Mouse (Mus musculus): Measurements from ENCODE around the gene Gm10964. TPM values are rescaled to one million over a fixed set of nuclear protein-coding genes. Genes with fewer than 3 reads are reported as not detected.

Gene Gm10964
- total and polyA plus RNA-seq, 2 experiments from 2014 or later = not detected

- H3K4me1 ChIP-seq (ENCODE audit: insufficient read depth) = no peaks in the 10 kb centered on the region
- TF ChIP-seq CTCF (IDR thresholded peaks at IDR 0.05; ENCODE audit: low read depth) = 0 out of 2 replicates have a peak, but pooled peaks have one; percentile 4
- no peak overlapping the region for H3K9ac ChIP-seq
- ATAC-seq = no peak
- H3K9me3 ChIP-seq (ENCODE audit: low read length) = no peaks in the 10 kb centered on the region
- H3K27ac ChIP-seq (ENCODE audit: low read depth, low read length) = no peak overlapping the region
- no peaks in the 10 kb centered on the region for H3K27me3 ChIP-seq (ENCODE audit: insufficient read depth, low read length)
- no peak overlapping the region for H3K4me2 ChIP-seq (ENCODE audit: low read depth)
- no peaks in the 10 kb centered on the region for H3K36me3 ChIP-seq (ENCODE audit: insufficient read depth)
- no peak overlapping the region for H3K4me3 ChIP-seq (ENCODE audit: low read depth, low read length)
- DNase-seq = no peak
- WGBS = 45% methylated on average over 3 of the region's 3 CpGs
Measured at GRCm38 (mm10) chr3:103724137-103724536, 15.0 kb upstream of the Gm10964 start.

GRCm38 (mm10) chr3:103726642-103727041, 12.5 kb upstream of the Gm10964 start:
- ATAC-seq (no peak), DNase-seq (no peak)
- H3K27me3 ChIP-seq (ENCODE audit: insufficient read depth, low read length) = no peaks in the 10 kb centered on the region
- no peak overlapping the region for H3K4me2 ChIP-seq (ENCODE audit: low read depth)
- no peak for TF ChIP-seq CTCF (IDR thresholded peaks at IDR 0.05; ENCODE audit: low read depth)
- WGBS = 50% methylated on average over 3 of the region's 3 CpGs
- no peak overlapping the region for H3K9ac ChIP-seq
- no peak overlapping the region for H3K27ac ChIP-seq (ENCODE audit: low read depth, low read length)
- H3K36me3 ChIP-seq (ENCODE audit: insufficient read depth) = no peaks in the 10 kb centered on the region
- no peaks in the 10 kb centered on the region for H3K4me1 ChIP-seq (ENCODE audit: insufficient read depth)
- no peak overlapping the region for H3K4me3 ChIP-seq (ENCODE audit: low read depth, low read length)
- no peaks in the 10 kb centered on the region for H3K9me3 ChIP-seq (ENCODE audit: low read length)

GRCm38 (mm10) chr3:103727813-103728326, 11.3 kb upstream of the Gm10964 start:
- no peaks in the 10 kb centered on the region for H3K4me1 ChIP-seq (ENCODE audit: insufficient read depth)
- no peaks in the 10 kb centered on the region for H3K9me3 ChIP-seq (ENCODE audit: low read length)
- H3K27ac ChIP-seq (ENCODE audit: low read depth, low read length) = no peak overlapping the region
- ATAC-seq (no peak), DNase-seq (no peak)
- no peak for TF ChIP-seq CTCF (IDR thresholded peaks at IDR 0.05; ENCODE audit: low read depth)
- no peak overlapping the region for H3K9ac ChIP-seq
- H3K27me3 ChIP-seq (ENCODE audit: insufficient read depth, low read length) = no peaks in the 10 kb centered on the region
- H3K4me2 ChIP-seq (ENCODE audit: low read depth) = no peak overlapping the region
- 48% methylated on average over 2 of the region's 2 CpGs for WGBS
- H3K4me3 ChIP-seq (ENCODE audit: low read depth, low read length) = no peak overlapping the region
- H3K36me3 ChIP-seq (ENCODE audit: insufficient read depth) = no peaks in the 10 kb centered on the region

GRCm38 (mm10) chr3:103729850-103730249, 9.3 kb upstream of the Gm10964 start:
- Histone ChIP-seq H3K4me1 (ENCODE audit: insufficient read depth) (peaks cover 16% of the 10 kb centered on the region), H3K27ac (ENCODE audit: low read depth, low read length) (no peak overlapping the region), H3K9ac (no peak overlapping the region), H3K36me3 (ENCODE audit: insufficient read depth) (no peaks in the 10 kb centered on the region), H3K4me2 (ENCODE audit: low read depth) (no peak overlapping the region), H3K9me3 (ENCODE audit: low read length) (no peaks in the 10 kb centered on the region), H3K27me3 (ENCODE audit: insufficient read depth, low read length) (no peaks in the 10 kb centered on the region), H3K4me3 (ENCODE audit: low read depth, low read length) (no peak overlapping the region)
- 91% methylated on average over 9 of the region's 9 CpGs for WGBS
- no peak for ATAC-seq
- TF ChIP-seq CTCF (IDR thresholded peaks at IDR 0.05; ENCODE audit: low read depth) = no peak
- no peak for DNase-seq

GRCm38 (mm10) chr3:103732116-103732515, 7.0 kb upstream of the Gm10964 start:
- H3K4me1 ChIP-seq (ENCODE audit: insufficient read depth) = peaks cover 19% of the 10 kb centered on the region
- H3K4me3 ChIP-seq (ENCODE audit: low read depth, low read length) = no peak overlapping the region
- no peak overlapping the region for H3K27ac ChIP-seq (ENCODE audit: low read depth, low read length)
- H3K27me3 ChIP-seq (ENCODE audit: insufficient read depth, low read length) = no peaks in the 10 kb centered on the region
- H3K36me3 ChIP-seq (ENCODE audit: insufficient read depth) = no peaks in the 10 kb centered on the region
- H3K4me2 ChIP-seq (ENCODE audit: low read depth) = no peak overlapping the region
- 82% methylated on average over 3 of the region's 3 CpGs for WGBS
- DNase-seq (no peak), ATAC-seq (no peak)
- no peaks in the 10 kb centered on the region for H3K9me3 ChIP-seq (ENCODE audit: low read length)
- H3K9ac ChIP-seq = no peak overlapping the region
- no peak for TF ChIP-seq CTCF (IDR thresholded peaks at IDR 0.05; ENCODE audit: low read depth)

- 21% methylated on average over 2 of the region's 2 CpGs for WGBS
- Histone ChIP-seq H3K27ac (ENCODE audit: low read depth, low read length) (peak overlapping the region; percentile 82; the same call in 1 of the 2 replicates), H3K36me3 (ENCODE audit: insufficient read depth) (no peaks in the 10 kb centered on the region), H3K9me3 (ENCODE audit: low read length) (no peaks in the 10 kb centered on the region), H3K27me3 (ENCODE audit: insufficient read depth, low read length) (no peaks in the 10 kb centered on the region), H3K4me2 (ENCODE audit: low read depth) (no peak overlapping the region), H3K4me1 (ENCODE audit: insufficient read depth) (peaks cover 19% of the 10 kb centered on the region), H3K4me3 (ENCODE audit: low read depth, low read length) (no peak overlapping the region), H3K9ac (no peak overlapping the region)
- ATAC-seq (no peak), DNase-seq (no peak)
- TF ChIP-seq CTCF (IDR thresholded peaks at IDR 0.05; ENCODE audit: low read depth) = no peak
Measured at GRCm38 (mm10) chr3:103733176-103733575, 6.0 kb upstream of the Gm10964 start.

GRCm38 (mm10) chr3:103733799-103734695, 5.1 kb upstream of the Gm10964 start:
- no peaks in the 10 kb centered on the region for H3K27me3 ChIP-seq (ENCODE audit: insufficient read depth, low read length)
- peak overlapping the region; percentile 18; the same call in 1 of the 2 replicates for H3K4me3 ChIP-seq (ENCODE audit: low read depth, low read length)
- H3K9me3 ChIP-seq (ENCODE audit: low read length) = no peaks in the 10 kb centered on the region
- H3K36me3 ChIP-seq (ENCODE audit: insufficient read depth) = no peaks in the 10 kb centered on the region
- peaks cover 19% of the 10 kb centered on the region for H3K4me1 ChIP-seq (ENCODE audit: insufficient read depth)
- TF ChIP-seq CTCF (IDR thresholded peaks at IDR 0.05; ENCODE audit: low read depth) = peak; percentile 55
- WGBS = 6% methylated on average over 19 of the region's 19 CpGs
- DNase-seq (peak; percentile 81), ATAC-seq (peak; percentile 81)
- H3K4me2 ChIP-seq (ENCODE audit: low read depth) = peak overlapping the region; percentile 41
- peak overlapping the region; percentile 46 for H3K9ac ChIP-seq
- H3K27ac ChIP-seq (ENCODE audit: low read depth, low read length) = peak overlapping the region; percentile 82
